Mouse (Mus musculus) midbrain, embryonic 11.5 days (tissue): ENCODE measurements around the gene Cd109. TPM values are rescaled to one million over a fixed set of nuclear protein-coding genes. Genes with fewer than 3 reads are reported as not detected.

Source experiments
- ATAC-seq: fragments of 200-750 bp; cut with Nextera tagmentation; 2 replicates; pipeline ENCODE4 v1.8.0; 2017; ENCODE audit warnings: moderate TSS enrichment, moderate library complexity; ENCODE audit not compliant: low FRiP score
- DNase-seq: peaks from one replicate; pipeline ENCODE4 v3.0.0; 2015; ENCODE audit warnings: low spot score; ENCODE audit errors: missing footprints
- H3K27ac ChIP-seq: fragments of 300-500 bp; sonication (generic); 2 replicates; pipeline ENCODE4 v1.5.1; 2014; ENCODE audit warnings: low read depth, low read length
- H3K27me3 ChIP-seq: fragments of 300-500 bp; sonication (generic); 2 replicates; pipeline ENCODE4 v1.6.1; 2014; ENCODE audit warnings: mild to moderate bottlenecking, low read length, moderate library complexity, mixed read lengths; ENCODE audit not compliant: control insufficient read depth, insufficient read depth
- H3K36me3 ChIP-seq: fragments of 300-500 bp; sonication (generic); 2 replicates; pipeline ENCODE4 v1.6.1; 2014; ENCODE audit warnings: mild to moderate bottlenecking, low read length, moderate library complexity, mixed read lengths; ENCODE audit not compliant: control insufficient read depth, insufficient read depth
- H3K4me1 ChIP-seq: fragments of 300-500 bp; sonication (generic); 2 replicates; pipeline ENCODE4 v1.6.1; 2014; ENCODE audit warnings: low read length; ENCODE audit not compliant: control insufficient read depth, insufficient read depth
- H3K4me2 ChIP-seq: fragments of 300-500 bp; sonication (generic); 2 replicates; pipeline ENCODE4 v1.6.1; 2014; ENCODE audit warnings: mild to moderate bottlenecking, moderate library complexity
- H3K4me3 ChIP-seq: fragments of 300-500 bp; sonication (generic); 2 replicates; pipeline ENCODE4 v1.5.1; 2014; ENCODE audit warnings: low read depth, low read length
- H3K9ac ChIP-seq: fragments of 300-500 bp; sonication (generic); 2 replicates; pipeline ENCODE4 v1.6.1; 2014; ENCODE audit warnings: low read length
- H3K9me3 ChIP-seq: fragments of 300-500 bp; sonication (generic); 2 replicates; pipeline ENCODE4 v1.6.1; 2016; ENCODE audit warnings: low read length; ENCODE audit not compliant: control insufficient read depth
- WGBS: fragments of 180-500 bp; shearing (Covaris S2); extraction: QIAGEN DNeasy Blood & Tissue Kit; methylation state at CpG from one replicate; pipeline ENCODE4 v1.1.7; 2014; 5-methylcytosine and 5-hydroxymethylcytosine counted together
- polyA plus RNA-seq: library from polyadenylated mRNA; unstranded; fragments of >200 nt; fragmentation: Nextera tagmentation; extraction: Ambion mirVana; gene quantifications from 2 replicates; pipeline ENCODE4 v1.2.1, GENCODE M21; 2014

The Cd109 gene
- polyA plus RNA-seq, result 6.2 and 6.7 TPM in 2 replicates

DNA sequence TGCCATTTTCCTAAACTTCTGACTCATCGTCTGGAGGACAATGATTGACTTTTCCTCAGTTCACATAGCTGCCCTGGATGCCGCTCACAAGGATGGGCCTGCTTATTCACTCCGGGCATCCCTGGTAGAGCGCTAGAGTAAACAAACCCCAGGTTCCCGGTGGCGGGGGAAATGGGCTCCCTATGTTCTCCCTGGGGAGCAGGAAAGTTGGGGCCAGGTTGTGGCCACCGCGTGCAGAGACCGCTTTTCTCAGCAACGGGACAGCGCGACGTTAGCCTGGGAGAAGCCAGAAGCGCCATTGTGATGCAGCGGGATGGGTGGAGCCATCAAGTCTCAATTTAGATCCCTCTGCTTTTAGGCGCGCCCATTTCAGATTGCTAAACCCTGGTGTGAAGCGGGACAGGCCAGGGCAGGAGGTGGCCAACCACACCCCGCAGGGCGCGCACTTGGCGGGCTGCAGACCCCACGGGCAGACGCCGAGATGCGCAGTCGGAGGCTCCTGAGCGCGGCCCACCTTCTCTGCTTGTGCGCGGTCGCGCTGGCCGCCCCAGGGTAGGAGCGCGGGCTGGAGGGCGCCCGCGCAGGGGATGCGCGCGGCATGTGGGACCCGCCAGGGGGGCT is at the start of gene Cd109:
Cd109 (plus strand) TSS at position 146 of the 621 bp plus-strand sequence.
- ATAC-seq, result peak; percentile 90
- no peaks in the 10 kb centered on the region for H3K36me3 ChIP-seq
- under 1% methylated on average over 43 of the region's 43 CpGs for WGBS
- H3K4me3 ChIP-seq, result peak within 1 kb of the TSS; percentile 49
- H3K27ac ChIP-seq, result no peak within 1 kb of the TSS
- H3K27me3 ChIP-seq, result peaks cover 4% of the 10 kb centered on the region; the same call in 1 of the 2 replicates
- peak; percentile 96 for DNase-seq
- H3K4me1 ChIP-seq, result no peaks in the 10 kb centered on the region
- H3K4me2 ChIP-seq, result peak within 1 kb of the TSS; percentile 93
- H3K9ac ChIP-seq, result peak within 1 kb of the TSS; percentile 77
- H3K9me3 ChIP-seq, result no peaks in the 10 kb centered on the region

- no peak for ATAC-seq
- Histone ChIP-seq H3K27ac (no peak overlapping the region), H3K4me2 (no peak overlapping the region), H3K9me3 (no peaks in the 10 kb centered on the region), H3K27me3 (no peaks in the 10 kb centered on the region), H3K4me3 (no peak overlapping the region), H3K36me3 (no peaks in the 10 kb centered on the region; the same call in 1 of the 2 replicates), H3K4me1 (no peaks in the 10 kb centered on the region), H3K9ac (no peak overlapping the region)
- WGBS, result 91% methylated on average over 9 of the region's 9 CpGs
- no peak for DNase-seq
Measured at GRCm38 (mm10) chr9:78569934-78570333, 45.4 kb upstream of the Cd109 start.

DNA sequence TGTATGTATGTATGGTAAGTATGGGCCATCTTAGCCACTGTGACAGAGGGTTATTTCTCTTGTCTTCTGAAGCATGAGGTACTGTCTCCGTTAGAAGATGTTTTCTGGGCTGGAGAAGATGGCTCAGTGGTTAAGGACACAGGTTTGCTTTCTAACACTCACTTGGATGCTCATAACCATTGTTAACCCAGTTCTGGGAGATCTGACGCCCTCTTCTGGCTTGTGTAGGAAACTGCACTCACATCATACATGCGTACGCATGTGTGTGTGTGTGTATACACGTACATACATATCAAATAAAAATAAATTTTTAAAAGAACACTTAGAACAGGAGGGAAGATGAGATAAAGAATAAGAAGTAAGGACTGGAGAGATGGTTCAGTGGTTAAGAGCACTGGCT is 38.9 kb upstream of the Cd109 start:
- Histone ChIP-seq H3K4me1 (0 out of 2 replicates have a peak, but pooled peaks cover 3% of the 10 kb centered on the region), H3K27ac (no peak overlapping the region), H3K4me3 (no peak overlapping the region), H3K4me2 (no peak overlapping the region), H3K36me3 (no peaks in the 10 kb centered on the region), H3K9ac (no peak overlapping the region), H3K9me3 (no peaks in the 10 kb centered on the region), H3K27me3 (no peaks in the 10 kb centered on the region)
- WGBS, result 92% methylated on average over 5 of the region's 5 CpGs
- DNase-seq (peak; percentile 26), ATAC-seq (no peak)

DNA sequence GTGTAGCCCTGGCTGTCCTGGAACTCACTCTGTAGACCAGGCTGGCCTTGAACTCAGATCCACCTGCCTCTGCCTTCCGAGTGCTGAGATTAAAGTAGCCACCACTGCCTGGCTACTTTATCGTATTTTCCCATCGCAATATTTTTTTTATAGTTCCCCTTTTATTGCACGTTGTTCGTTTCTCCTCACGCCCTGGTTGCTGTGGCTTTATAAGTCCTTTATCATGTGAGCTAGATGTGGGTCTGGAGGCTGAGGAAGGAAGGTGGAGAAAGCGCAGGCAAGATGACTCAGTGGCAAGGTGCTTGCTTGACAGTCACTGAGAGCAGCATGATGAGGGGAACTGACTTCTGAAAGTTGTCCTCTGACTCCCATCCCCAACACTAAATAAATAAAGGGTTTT is 36.5 kb upstream of the Cd109 start:
- 0 out of 2 replicates have a peak, but pooled peaks cover 3% of the 10 kb centered on the region for H3K4me1 ChIP-seq
- no peak overlapping the region for H3K27ac ChIP-seq
- H3K27me3 ChIP-seq, result no peaks in the 10 kb centered on the region
- no peaks in the 10 kb centered on the region for H3K9me3 ChIP-seq
- DNase-seq (peak; percentile 39), ATAC-seq (no peak)
- no peak overlapping the region for H3K4me3 ChIP-seq
- H3K9ac ChIP-seq, result no peak overlapping the region
- WGBS, result 92% methylated on average over 7 of the region's 7 CpGs
- no peaks in the 10 kb centered on the region for H3K36me3 ChIP-seq
- no peak overlapping the region for H3K4me2 ChIP-seq

- Histone ChIP-seq H3K9me3 (no peaks in the 10 kb centered on the region), H3K9ac (no peak overlapping the region), H3K27ac (no peak overlapping the region), H3K27me3 (no peaks in the 10 kb centered on the region), H3K36me3 (no peaks in the 10 kb centered on the region), H3K4me1 (0 out of 2 replicates have a peak, but pooled peaks cover 3% of the 10 kb centered on the region), H3K4me3 (no peak overlapping the region), H3K4me2 (no peak overlapping the region)
- WGBS, result 34% methylated on average over 10 of the region's 10 CpGs
- peak; percentile 84 for DNase-seq
- peak; percentile 66; the same call in 1 of the 2 replicates for ATAC-seq
Measured at GRCm38 (mm10) chr9:78579644-78580396, 35.5 kb upstream of the Cd109 start.

DNA sequence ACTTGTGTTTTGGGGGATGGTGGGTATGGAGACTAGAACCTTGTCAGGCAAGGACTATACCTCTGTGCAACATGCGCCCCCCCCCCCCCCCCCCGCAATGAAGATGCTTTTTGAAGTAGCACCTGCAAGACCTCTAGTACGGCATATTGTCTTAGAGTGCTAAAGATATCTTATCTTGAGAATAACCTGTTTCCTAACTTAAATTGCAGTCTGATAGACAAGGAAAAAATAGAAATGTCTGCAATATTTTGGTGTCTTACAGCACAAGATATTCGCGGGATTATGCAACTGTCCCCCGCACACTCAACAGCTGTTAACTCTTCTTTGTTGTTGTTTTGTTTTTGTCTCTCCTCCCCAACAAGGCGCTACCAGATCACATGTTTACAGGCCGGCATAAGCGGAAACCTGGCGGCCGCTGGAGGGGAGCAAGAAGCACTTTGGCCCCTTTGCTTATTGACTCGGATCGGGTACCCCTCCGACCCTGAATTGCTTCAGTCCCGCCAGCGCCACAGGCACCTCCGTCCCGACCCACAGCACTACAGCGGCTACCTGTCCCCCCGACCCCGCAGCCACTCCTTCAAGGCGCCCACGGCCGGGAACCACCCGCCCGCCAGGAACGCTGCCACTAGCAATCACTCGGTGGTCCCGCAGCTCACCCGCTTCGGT is 28.0 kb upstream of the Cd109 start:
- Histone ChIP-seq H3K27ac (no peak overlapping the region), H3K9ac (peak overlapping the region; percentile 67), H3K4me1 (no peaks in the 10 kb centered on the region; the same call in 1 of the 2 replicates), H3K4me3 (peak overlapping the region; percentile 63), H3K4me2 (peak overlapping the region; percentile 66), H3K9me3 (no peaks in the 10 kb centered on the region), H3K27me3 (no peaks in the 10 kb centered on the region), H3K36me3 (no peaks in the 10 kb centered on the region)
- peak; percentile 95 for DNase-seq
- 2% methylated on average over 31 of the region's 31 CpGs for WGBS
- no peak; the same call in 1 of the 2 replicates for ATAC-seq

DNA sequence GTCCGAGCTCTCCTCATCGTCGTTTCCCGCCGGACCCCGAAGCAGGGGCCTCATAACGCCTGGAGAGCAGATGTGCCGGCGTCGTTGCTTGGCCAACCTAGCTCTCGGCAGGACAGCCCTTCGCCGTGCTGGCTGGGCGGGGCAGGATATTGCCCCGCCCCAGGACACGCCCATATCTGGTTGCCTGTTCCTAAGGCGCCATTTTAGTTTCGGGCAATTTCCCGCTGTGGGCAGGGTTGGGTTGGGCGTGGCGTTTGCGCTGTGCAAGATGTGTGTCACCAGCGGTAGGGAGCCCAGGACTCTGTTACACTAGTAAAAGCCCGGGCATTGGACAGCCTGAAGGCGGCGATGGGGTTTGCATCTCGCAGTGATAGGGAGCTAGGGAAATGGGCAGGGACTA is 27.4 kb upstream of the Cd109 start, which contains the start of gene Slc17a5:
Slc17a5 (minus strand) TSS at position 128 of the 400 bp plus-strand sequence.
- peak within 1 kb of the TSS; percentile 63 for H3K4me3 ChIP-seq
- under 1% methylated on average over 27 of the region's 27 CpGs for WGBS
- peak within 1 kb of the TSS; percentile 67 for H3K9ac ChIP-seq
- no peaks in the 10 kb centered on the region for H3K36me3 ChIP-seq
- peak; percentile 100 for DNase-seq
- H3K27me3 ChIP-seq, result no peaks in the 10 kb centered on the region
- no peak within 1 kb of the TSS for H3K27ac ChIP-seq
- no peaks in the 10 kb centered on the region for H3K9me3 ChIP-seq
- H3K4me2 ChIP-seq, result peak within 1 kb of the TSS; percentile 66
- H3K4me1 ChIP-seq, result no peaks in the 10 kb centered on the region; the same call in 1 of the 2 replicates
- ATAC-seq, result peak; percentile 99

- peak; percentile 56 for ATAC-seq
- WGBS, result 85% methylated on average over 10 of the region's 10 CpGs
Measured at GRCm38 (mm10) chr9:78588411-78589033, 26.8 kb upstream of the Cd109 start.

More at GRCm38 (mm10) chr9:78588411-78589033, 26.8 kb upstream of the Cd109 start:
- Histone ChIP-seq H3K4me1 (no peaks in the 10 kb centered on the region; the same call in 1 of the 2 replicates), H3K9ac (no peak overlapping the region), H3K27me3 (no peaks in the 10 kb centered on the region), H3K36me3 (no peaks in the 10 kb centered on the region), H3K27ac (no peak overlapping the region), H3K4me3 (no peak overlapping the region; the same call in 1 of the 2 replicates), H3K9me3 (no peaks in the 10 kb centered on the region), H3K4me2 (peak overlapping the region; percentile 66)
- peak; percentile 78 for DNase-seq
